Mouse (Mus musculus) ES-Bruce4 (cell line): ENCODE data around the gene Mitd1.

Source experiments
- CTCF ChIP-seq: IDR thresholded peaks from one replicate; pipeline ENCODE4 v1.8.1; 2011; ENCODE audit warnings: low read depth, low read length
- EP300 ChIP-seq: IDR thresholded peaks from 2 replicates; pipeline ENCODE4 v1.6.1; 2011; ENCODE audit warnings: low read depth, low read length; ENCODE audit not compliant: insufficient read depth
- POLR2A ChIP-seq: IDR thresholded peaks from one replicate; pipeline ENCODE4 v1.8.1; 2011; ENCODE audit warnings: low read length; ENCODE audit not compliant: insufficient read depth

DNA sequence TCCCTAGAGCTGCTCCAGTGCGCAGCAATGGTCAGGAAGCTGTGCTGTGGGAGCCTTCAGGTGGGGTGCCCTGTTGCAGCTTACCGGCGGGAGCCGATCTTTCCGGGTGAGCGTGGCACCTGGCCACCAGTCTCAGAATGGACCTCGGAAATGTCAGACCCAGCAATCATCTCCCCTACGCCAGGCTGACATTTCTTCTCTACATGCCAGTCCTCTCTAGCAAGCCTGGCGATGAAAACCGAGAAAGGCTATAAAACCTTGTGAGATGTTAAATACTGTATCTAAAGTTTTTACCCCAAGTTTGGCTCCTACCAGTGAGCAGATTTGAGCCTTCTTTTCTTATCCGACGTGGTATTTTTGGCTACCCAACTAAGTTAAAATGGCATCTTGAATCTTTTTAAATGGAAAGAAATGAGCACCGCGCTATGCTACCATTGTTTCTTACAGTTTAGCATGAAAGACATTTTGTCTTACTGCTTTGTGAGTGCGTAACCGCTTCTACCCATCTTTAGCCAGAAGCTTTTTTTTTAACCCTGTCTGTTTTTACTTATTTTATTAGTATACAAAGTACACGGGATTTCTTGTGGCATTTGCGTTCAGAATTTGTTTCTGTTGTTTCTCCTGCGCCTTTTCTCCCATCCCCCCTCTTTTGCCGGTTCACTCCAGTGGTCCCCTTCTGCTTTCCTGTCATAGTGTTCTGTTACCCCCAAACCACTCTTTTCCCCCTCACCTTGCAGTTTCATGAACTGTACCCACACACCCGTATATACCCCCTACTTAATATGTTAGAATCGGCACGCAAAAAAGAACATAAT, 24.6 kb downstream of the Mitd1 start:
- TF ChIP-seq POLR2A (no peak), CTCF (no peak), EP300 (no peak)
